Mouse (Mus musculus) adrenal gland, adult 2 months (tissue): ENCODE results near the gene Nup88. TPM values are rescaled to one million over a fixed set of nuclear protein-coding genes. Genes with fewer than 3 reads are reported as not detected.

Experiments used
- DNase-seq: peaks from one replicate; pipeline ENCODE4 v3.0.0; 2021
- long read RNA-seq: library from polyadenylated mRNA; stranded (forward); transcript quantifications from one replicate; pipeline ENCODE4 v2.0.0, GENCODE M21; 2021
- polyA plus RNA-seq: library from polyadenylated mRNA; depleted of rRNA; stranded (reverse); fragments of >200 nt; gene quantifications from 2 replicates; pipeline ENCODE4 v1.2.3, GENCODE M21; 2012; rRNA removed
- total RNA-seq, 2 experiments: library from RNA; stranded (reverse); gene quantifications; 2 replicates each; pipeline ENCODE4 v1.2.3; 2021

The Nup88 gene
- total RNA-seq: 10 to 100 TPM; 47.7 to 51.7 TPM
- polyA plus RNA-seq: 15.3 and 19.2 TPM in 2 replicates
- long read RNA-seq, transcript Nup88-203 (17 exons, 2,453 nt): minor isoform, 10 of 44 reads
- long read RNA-seq, transcript Nup88-202 (17 exons, 2,389 nt): major isoform, 25 of 44 reads
- long read RNA-seq, partial matches to known transcripts: 5 of 44 reads
- long read RNA-seq, other reads (novel, unspliced or antisense): 4 of 44 reads

- peak; percentile 95 for DNase-seq
Observed at GRCm38 (mm10) chr11:70969821-70970559, at the start of gene Nup88, which contains the start of gene Rpain. Gene Nup88, minus strand, starts transcription at chr11:70969973. Gene Rpain, plus strand, starts transcription at chr11:70970213.

GRCm38 (mm10) chr11:71018416-71019200, 48.8 kb upstream of the Nup88 start:
- no peak for DNase-seq

DNA sequence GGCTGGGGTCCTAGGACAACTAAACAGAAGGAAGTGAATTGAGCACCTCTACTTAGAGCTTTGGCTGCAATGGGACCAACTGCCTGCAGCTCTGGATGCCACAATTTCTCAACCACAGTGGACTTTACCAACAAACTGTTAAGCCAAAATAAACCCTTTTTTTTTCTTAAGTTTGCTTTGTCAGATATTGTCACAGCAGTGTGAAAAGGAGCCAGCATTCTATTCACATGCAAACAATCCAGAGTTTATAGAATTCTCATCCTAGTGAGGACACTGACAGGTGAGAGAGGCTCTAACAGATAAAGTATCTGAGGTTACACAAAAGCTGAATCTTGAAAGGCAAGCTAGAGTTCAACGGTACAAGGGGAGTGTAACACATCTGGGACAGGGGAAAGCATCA, 47.3 kb upstream of the Nup88 start:
- no peak for DNase-seq

GRCm38 (mm10) chr11:71012743-71013142, 43.0 kb upstream of the Nup88 start:
- peak; percentile 17 for DNase-seq

GRCm38 (mm10) chr11:71008321-71008720, 38.5 kb upstream of the Nup88 start:
- DNase-seq: peak; percentile 59

GRCm38 (mm10) chr11:71007831-71008230, 38.1 kb upstream of the Nup88 start:
- DNase-seq: no peak

DNA sequence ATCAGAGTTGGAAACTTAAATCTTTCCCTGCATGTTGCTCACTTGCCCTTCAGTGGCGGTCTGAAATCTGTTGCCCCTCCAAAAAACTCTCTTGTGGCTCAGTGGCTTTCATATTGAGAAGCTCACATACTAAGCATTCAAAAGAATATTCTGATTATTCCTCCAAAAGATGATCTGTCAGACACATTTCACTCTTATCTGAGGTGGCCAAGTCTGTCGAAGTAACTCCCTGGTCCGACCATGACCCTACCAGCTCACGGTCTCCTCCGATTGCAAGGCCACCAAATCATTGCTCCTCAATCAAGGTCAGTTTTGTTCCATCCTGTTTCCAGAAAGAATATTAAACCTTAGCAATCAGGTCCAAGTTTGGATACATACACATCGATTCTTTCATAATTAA, 37.3 kb upstream of the Nup88 start:
- DNase-seq: peak; percentile 66

- DNase-seq: no peak
Observed at GRCm38 (mm10) chr11:71005046-71005445, 35.3 kb upstream of the Nup88 start.

- DNase-seq: peak; percentile 98
Observed at GRCm38 (mm10) chr11:71004316-71004773, 34.6 kb upstream of the Nup88 start, which contains the start of gene Dhx33. Gene Dhx33, minus strand, starts transcription at chr11:71004437.

DNA sequence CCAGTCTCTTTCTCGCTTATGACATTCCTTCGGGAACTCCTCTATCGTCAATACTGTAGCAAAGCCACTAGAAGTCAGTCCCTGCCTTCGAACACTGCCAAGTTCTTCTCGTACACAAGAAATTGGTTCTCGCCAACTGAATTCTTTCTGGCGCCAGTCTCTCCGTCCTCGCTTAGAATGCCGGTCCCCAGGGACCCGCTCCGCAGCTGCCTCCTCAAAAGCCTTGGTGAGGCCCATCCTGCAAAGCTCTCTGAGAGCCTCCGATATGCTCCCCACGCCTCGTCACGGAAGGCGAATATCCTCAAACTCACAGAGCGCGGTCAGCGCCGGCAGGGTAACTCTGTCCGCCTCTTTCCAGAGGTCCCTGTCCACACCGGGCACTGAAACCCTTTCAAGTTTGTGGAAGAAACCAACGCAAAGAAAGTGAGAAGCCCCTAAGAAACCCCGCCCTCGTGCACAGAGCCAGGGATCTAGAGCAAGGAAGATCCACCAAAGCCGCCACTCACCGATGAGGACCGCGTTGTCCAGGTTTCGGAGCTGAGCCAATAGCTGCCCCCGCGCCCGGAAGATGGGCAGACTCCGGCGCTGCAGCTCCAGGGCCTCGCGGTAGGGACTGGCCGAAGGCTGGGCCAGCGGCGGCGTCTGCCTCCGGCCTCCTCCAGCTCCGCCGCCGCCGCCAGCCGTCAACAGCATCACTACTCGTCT, 34.0 kb upstream of the Nup88 start:
- DNase-seq: no peak

DNA sequence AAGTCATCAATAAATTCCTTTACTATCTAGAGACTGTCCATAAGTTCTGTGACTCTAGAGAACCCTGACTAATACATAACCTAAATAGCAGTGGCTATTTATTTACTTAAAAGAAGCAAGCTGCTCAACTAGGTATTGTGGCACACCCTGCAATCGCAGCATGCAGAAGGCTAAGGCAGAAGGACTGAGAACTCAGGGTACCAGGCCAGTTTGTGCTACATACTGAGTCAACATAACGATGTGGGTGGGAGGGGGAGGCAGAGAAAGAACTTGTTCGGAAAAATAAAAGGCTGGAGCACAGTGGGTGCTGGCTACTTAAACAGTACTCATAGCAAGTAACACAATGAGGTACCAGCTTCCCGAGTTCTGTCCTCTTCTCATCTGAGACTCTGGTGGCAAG, 31.4 kb upstream of the Nup88 start:
- DNase-seq: no peak

GRCm38 (mm10) chr11:70982557-70983228, 12.9 kb upstream of the Nup88 start, which contains the start of gene C1qbp:
Gene C1qbp, minus strand, starts transcription at chr11:70983026.
- DNase-seq: peak; percentile 96

DNA sequence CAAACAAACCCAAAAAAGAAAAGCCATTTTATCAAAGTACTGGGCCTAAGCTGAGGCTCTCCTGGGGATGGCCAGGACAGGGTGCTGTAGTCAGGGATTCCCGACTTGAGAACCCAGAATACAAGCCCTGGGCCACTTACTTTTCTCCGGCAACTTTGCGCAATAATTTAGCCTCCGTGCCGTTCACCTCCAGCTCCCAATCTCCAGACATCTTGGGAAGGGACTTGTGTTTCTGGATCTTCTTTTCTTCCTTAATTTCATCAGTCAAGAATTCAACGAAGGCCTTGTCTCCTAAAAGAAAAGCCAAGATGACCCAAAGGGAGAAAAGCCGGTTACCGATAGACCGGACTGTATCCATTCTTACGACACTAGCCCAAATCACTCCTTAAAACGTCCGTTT, 12.3 kb upstream of the Nup88 start:
- DNase-seq: no peak

DNA sequence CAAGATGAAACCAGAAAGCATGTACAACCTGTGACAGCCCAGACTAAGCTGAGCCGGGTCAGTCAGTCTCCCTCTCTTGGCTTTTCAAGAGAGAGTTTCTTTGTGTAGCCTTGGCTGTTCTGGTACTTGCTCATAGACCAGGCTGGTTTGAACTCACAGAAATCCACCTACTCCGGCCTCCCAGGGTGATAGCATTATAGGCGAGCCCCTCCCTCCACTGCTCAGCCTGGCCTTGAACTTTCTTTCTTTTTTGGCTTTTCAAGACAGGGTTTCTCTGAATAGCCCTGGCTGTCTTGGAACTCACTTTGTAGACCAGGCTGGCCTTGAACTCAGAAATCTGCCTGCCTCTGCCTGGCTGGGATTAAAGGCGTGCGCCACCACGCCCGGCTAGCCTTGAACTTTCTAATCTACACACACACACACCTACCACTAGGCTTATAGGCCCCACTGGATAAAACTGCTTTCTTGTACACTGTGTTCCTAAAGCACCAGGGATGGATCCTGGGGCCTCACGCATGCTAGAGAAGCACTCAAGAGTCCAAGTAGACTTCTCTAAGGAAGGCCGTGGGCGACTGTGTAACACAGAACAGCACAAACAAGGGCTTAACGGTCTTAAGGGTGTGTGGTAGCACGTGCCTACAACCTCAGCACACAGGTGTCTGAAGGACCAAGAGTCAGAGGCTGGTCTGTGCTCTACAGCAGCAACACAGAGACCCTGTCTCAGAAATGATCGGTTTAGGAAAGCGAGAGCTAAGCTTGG, 11.2 kb upstream of the Nup88 start:
- no peak for DNase-seq

DNA sequence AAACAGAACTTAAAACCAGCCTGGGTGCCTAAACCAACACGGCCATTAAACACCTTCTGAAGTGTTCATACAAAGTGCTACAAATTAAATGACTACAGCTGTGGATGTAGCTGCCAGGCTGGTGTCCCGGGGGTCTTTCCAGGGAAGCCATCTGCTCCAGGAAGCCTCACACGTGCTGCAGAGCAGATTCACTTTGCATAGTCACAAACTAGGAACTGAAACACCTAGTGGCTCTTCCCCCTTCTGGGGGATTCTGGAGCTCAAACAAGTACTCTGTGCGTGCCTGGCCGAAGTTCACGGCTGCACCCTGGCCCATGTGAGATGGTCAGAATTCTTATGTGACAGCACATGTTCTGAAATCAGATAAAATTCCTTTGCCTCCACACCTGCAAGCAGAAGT, 10.5 kb upstream of the Nup88 start:
- no peak for DNase-seq

- DNase-seq: no peak
Observed at GRCm38 (mm10) chr11:70977293-70977692, 7.5 kb upstream of the Nup88 start.

DNA sequence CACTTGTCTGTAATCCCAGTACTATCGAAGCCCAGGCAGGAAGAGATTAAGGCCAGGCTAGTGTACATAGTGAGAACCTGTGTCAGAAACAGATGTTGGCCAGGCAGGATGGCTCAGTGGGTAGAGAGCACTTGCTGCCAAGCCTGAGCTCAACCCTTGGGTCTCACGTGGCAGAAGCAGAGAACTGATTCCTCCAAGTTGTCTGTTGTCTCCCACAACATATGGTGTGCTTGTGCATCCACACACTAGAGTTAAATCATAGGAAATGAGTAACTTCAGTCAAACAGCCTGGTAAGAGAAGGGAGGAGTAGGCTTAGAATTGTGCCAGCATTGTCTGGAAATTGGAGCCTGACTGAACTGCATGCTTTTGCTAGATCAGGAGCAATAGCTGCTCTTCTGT, 5.4 kb upstream of the Nup88 start:
- no peak for DNase-seq

- DNase-seq: no peak
Observed at GRCm38 (mm10) chr11:70973947-70974346, 4.2 kb upstream of the Nup88 start.

GRCm38 (mm10) chr11:70972586-70972985, 2.8 kb upstream of the Nup88 start:
- DNase-seq: no peak
